Mouse (Mus musculus): ENCODE data around the gene Scgb1b3. TPM values are rescaled to one million over a fixed set of nuclear protein-coding genes. Genes with fewer than 3 reads are reported as not detected.

The Scgb1b3 gene
- total RNA-seq (2023): not detected

DNA sequence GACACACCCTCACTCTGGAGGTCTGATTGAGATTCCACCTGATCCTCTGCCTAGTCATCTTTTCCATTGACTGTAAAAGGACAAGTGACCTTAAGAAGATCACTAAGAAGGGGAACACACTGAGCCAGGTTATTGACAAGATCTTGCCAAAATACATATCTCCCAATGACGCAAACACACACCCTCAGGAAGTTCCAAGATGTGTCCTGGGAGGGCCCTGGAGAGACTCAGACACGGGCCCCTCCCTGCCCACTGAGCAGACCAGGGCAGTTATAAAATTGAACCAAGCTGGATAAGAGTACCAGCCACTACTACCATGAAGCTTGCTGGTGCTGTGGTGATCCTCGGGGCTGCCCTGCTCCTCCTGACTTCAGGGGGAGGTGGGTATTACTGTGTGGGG lies at the start of gene Scgb1b3:
Gene Scgb1b3 (plus strand): TSS at position 301 of the 400 bp plus-strand sequence.

DNA sequence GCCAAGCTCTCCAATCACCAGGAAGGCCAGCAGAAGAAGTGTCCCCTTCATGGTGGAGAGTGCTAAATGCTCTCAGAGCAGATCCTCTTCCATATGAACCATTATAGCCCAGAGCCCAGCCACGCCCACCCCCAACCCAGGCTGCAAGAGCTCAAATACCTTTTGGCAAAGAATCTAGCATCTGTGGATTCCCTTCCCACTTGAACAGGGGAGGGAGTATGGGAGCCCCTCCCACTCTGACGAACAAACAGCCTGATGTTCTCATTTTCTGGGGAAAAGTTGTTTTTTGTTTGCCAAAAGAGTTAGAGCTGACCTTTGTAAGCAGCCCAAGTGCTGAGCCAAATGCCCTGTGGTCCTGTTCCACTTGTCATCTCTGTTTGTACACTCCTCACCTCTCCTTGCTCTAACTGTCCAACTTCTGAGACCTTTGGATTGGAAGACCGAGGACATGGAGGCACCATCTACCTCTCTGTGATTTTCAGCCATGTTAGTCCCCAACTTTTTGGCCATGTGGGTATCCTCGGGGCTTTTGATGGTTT lies 13.3 kb upstream of the Scgb1b3 start, which contains the start of gene Scgb2b3:
Gene Scgb2b3 (minus strand): TSS at position 51 of the 539 bp plus-strand sequence.

Other genes starting within 250 kb of the Scgb1b3 start
- 1.1 TPM for gene Scn1b, start 248.6 kb upstream of the Scgb1b3 start, total RNA-seq (2023)
- 886 TPM for gene Gramd1a, start 219.7 kb upstream of the Scgb1b3 start, total RNA-seq (2023)
- not detected for gene Scgb2b2, start 85.1 kb upstream of the Scgb1b3 start, total RNA-seq (2023)
- not detected for gene Scgb1b2, start 83.8 kb upstream of the Scgb1b3 start, total RNA-seq (2023)
- gene Scgb2b3, start 13.5 kb upstream of the Scgb1b3 start, total RNA-seq (2023): not detected

All from CD4-positive naive resting alpha-beta T cell, adult 57 days (primary cell).